Mouse (Mus musculus) lung, adult 10 weeks (tissue): Measurements from ENCODE around the gene Cenpu. TPM values are rescaled to one million over a fixed set of nuclear protein-coding genes. Genes with fewer than 3 reads are reported as not detected.

ENCODE experiments used
- polyA plus RNA-seq: library from polyadenylated mRNA; stranded (reverse); fragments of 350-450 nt; fragmentation: Illumina TruSeq; extraction: RNeasy Lipid Tissue Mini Kit (QIAGEN cat#74804); gene quantifications from one replicate; pipeline ENCODE4 v1.2.3, GENCODE M21; 2014; ENCODE audit warnings: low read depth, low replicate concordance; ENCODE audit not compliant: insufficient read depth

The Cenpu gene
- 2.0 TPM for polyA plus RNA-seq

GRCm38 (mm10) chr8:46551615-46552440 is at the start of gene Cenpu:
Cenpu (plus strand) TSS chr8:46552028.

GRCm38 (mm10) chr8:46616879-46617689 is 65.3 kb downstream of the Cenpu start, which contains the start of the genes Primpol and Casp3:
Primpol (minus strand) TSS chr8:46617212.
Casp3 (plus strand) TSS chr8:46617291.

Other genes with a start within 250 kb of the Cenpu start
- gene Acsl1, start 81.0 kb upstream of the Cenpu start, polyA plus RNA-seq, result 24.5 TPM
- gene Primpol, start 65.2 kb downstream of the Cenpu start, polyA plus RNA-seq, result 3.0 TPM
- gene Casp3, start 65.3 kb downstream of the Cenpu start, polyA plus RNA-seq, result 9.0 TPM
- gene Irf2, start 187.7 kb downstream of the Cenpu start, polyA plus RNA-seq, result 24.9 TPM